Mouse (Mus musculus): ENCODE measurements around the gene Hoxa3.

Hoxa3 gene

GRCm38 (mm10) chr6:52152226-52153193 is 60.6 kb downstream of the Hoxa3 start:
- DNase-seq = peak in 1 of 2 experiments; percentile 7

- DNase-seq = no peak
These were observed 61.6 kb downstream of the Hoxa3 start for GRCm38 (mm10) chr6:52151571-52151970.

- DNase-seq = peak in 1 of 2 experiments; percentile 27
These were observed 62.7 kb downstream of the Hoxa3 start for GRCm38 (mm10) chr6:52150401-52150966.

GRCm38 (mm10) chr6:52139115-52139514 is 74.0 kb downstream of the Hoxa3 start:
- no peak for DNase-seq

DNA sequence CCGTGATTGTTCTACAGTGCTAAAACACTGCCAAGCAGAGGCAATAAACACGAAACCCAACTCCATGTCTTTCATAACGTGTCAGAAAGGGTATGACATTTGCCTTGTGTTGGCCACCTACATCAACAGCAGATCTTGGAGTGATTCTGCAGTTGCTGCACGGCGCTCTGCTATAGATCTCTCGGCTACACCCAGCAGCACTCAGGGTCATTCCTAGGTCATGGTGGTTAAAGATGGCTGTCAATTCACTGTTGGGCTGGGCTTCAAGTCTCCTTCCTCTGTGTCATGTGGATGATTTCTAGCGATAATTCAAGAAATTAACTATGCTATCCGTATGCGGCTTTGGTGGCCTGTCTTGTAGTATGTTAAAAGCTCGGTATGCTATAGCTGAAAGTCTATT is 74.6 kb downstream of the Hoxa3 start:
- DNase-seq = no peak

- no peak for DNase-seq
These were observed 75.1 kb downstream of the Hoxa3 start for GRCm38 (mm10) chr6:52137841-52138535.

DNA sequence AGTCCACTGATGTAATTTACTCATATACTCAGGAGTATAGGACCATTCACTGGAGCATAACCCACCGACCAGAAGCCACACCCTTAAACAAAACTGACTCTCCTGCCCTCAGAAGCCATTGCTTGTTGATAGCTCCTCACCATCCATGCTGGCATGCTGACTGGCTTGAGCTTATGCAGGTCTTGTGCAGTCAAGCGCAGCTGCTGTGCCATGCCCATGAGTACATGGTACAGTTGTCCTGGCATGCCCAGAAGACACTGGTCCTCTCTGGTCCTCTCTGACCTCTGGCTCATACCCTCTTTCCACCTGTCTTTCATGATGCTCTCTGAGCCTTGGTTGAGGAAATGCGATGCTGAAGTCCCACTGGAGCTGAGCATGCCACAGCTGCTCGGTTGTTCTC is 89.5 kb downstream of the Hoxa3 start:
- no peak for DNase-seq

- no peak for DNase-seq
These were observed 92.0 kb downstream of the Hoxa3 start for GRCm38 (mm10) chr6:52121173-52121572.
